8 mouse cellular contexts compared by ENCODE assay signal in genomic region chr3:90323119-90323518, GRCm38 (mm10). TPM values are rescaled to one million over a fixed set of nuclear protein-coding genes. Genes with fewer than 3 reads are reported as not detected.
DNase-seq lines count a peak whose midpoint lies in the region; ATAC-seq and TF ChIP-seq lines count a peak whose summit lies in the region.

No protein-coding gene starts in this region.

- no peaks in the 10 kb centered on the region for H3K36me3 ChIP-seq in hindbrain, embryonic 13.5 days

- H3K4me3 ChIP-seq in cerebellum, adult 2 months (replicated peaks; ENCODE audit: insufficient read depth, low read depth, low read length), result no peak overlapping the region
- H3K4me3 ChIP-seq in hindbrain, embryonic 13.5 days, result no peak overlapping the region

- H3K27ac ChIP-seq in cerebellum, adult 2 months (ENCODE audit: insufficient read depth, low read length), result no peak overlapping the region
- peak overlapping the region; percentile 95 for H3K27ac ChIP-seq in hindbrain, embryonic 13.5 days

- H3K4me1 ChIP-seq in cerebellum, adult 2 months (ENCODE audit: control insufficient read depth, insufficient read depth, low read length), result peaks cover 2% of the 10 kb centered on the region; the same call in 1 of the 2 replicates
- peaks cover 30% of the 10 kb centered on the region for H3K4me1 ChIP-seq in hindbrain, embryonic 13.5 days (replicated peaks)

- no peak for TF ChIP-seq POLR2A in cerebellum, adult 2 months (IDR thresholded peaks at IDR 0.05; ENCODE audit: borderline replicate concordance, insufficient read depth, low read length)

- H3K9ac ChIP-seq in hindbrain, embryonic 13.5 days, result peak overlapping the region; percentile 53

- WGBS in cerebellum, adult 2 months, result 6% methylated on average over 5 of the region's 5 CpGs
- WGBS in hindbrain, embryonic 13.5 days, result 9% methylated on average over 5 of the region's 5 CpGs

- H3K9me3 ChIP-seq in hindbrain, embryonic 13.5 days, result no peaks in the 10 kb centered on the region

- ATAC-seq in hindbrain, embryonic 13.5 days (ENCODE audit: low FRiP score), result peak; percentile 89

- TF ChIP-seq CTCF in cerebellum, adult 2 months (IDR thresholded peaks at IDR 0.05; ENCODE audit: borderline replicate concordance, insufficient read depth, low read depth, low read length), result no peak

- peak overlapping the region; percentile 49 for H3K4me2 ChIP-seq in hindbrain, embryonic 13.5 days

- DNase-seq in NIH3T3 (ENCODE audit: low read depth), result peak; percentile 74
- DNase-seq in cerebellum, adult 2 months, result peak; percentile 69 to 73
- DNase-seq in frontal cortex, postnatal 14 days (ENCODE audit: low spot score in 2 of 2), result peak; percentile 49 to 66
- peak; percentile 68 for DNase-seq in layer of hippocampus, adult 9-11 months
- DNase-seq in lung, postnatal 10 days, result peak; percentile 88
- peak; percentile 80 to 84 for DNase-seq in right cerebral cortex, adult 2 months (ENCODE audit: low spot score in 2 of 2)
- DNase-seq in yolk sac, embryonic 10.5 days (ENCODE audit: low spot score), result peak; percentile 13

- no peaks in the 10 kb centered on the region for H3K27me3 ChIP-seq in cerebellum, adult 2 months (ENCODE audit: control insufficient read depth, insufficient read depth, low read length)
- H3K27me3 ChIP-seq in hindbrain, embryonic 13.5 days, result no peaks in the 10 kb centered on the region

RNA-seq across cellular contexts. Expression of gene Gatad2b, which starts 30.1 kb away (rescaled TPM):
- polyA plus RNA-seq in cerebellum, adult 2 months (2012; rRNA removed), result 33.3 and 40.7 TPM in 2 replicates
- 16.0 and 17.0 TPM in 2 replicates for polyA plus RNA-seq in hindbrain, embryonic 13.5 days (2015; fragmentation: Nextera tagmentation; extraction: Ambion mirVana)

RNA-seq across cellular contexts. Expression of gene Dennd4b, which starts 58.1 kb away (rescaled TPM):
- polyA plus RNA-seq in cerebellum, adult 2 months (2012; rRNA removed), result 65.4 and 77.0 TPM in 2 replicates
- 4.6 and 5.7 TPM in 2 replicates for polyA plus RNA-seq in hindbrain, embryonic 13.5 days (2015; fragmentation: Nextera tagmentation; extraction: Ambion mirVana)

Comparison
In these comparisons a context has a peak if more than half of its experiments do, and no peak if none do; other contexts are left out.
1. DNase-seq: peak in every context shown above with its lines; median percentile 88 in lung, postnatal 10 days; 82 in right cerebral cortex, adult 2 months; 74 in NIH3T3; 71 in cerebellum, adult 2 months; 68 in layer of hippocampus, adult 9-11 months; 58 in frontal cortex, postnatal 14 days; 13 in yolk sac, embryonic 10.5 days.